ENCODE assay signal across 1 mouse cellular context in the genomic region with DNA sequence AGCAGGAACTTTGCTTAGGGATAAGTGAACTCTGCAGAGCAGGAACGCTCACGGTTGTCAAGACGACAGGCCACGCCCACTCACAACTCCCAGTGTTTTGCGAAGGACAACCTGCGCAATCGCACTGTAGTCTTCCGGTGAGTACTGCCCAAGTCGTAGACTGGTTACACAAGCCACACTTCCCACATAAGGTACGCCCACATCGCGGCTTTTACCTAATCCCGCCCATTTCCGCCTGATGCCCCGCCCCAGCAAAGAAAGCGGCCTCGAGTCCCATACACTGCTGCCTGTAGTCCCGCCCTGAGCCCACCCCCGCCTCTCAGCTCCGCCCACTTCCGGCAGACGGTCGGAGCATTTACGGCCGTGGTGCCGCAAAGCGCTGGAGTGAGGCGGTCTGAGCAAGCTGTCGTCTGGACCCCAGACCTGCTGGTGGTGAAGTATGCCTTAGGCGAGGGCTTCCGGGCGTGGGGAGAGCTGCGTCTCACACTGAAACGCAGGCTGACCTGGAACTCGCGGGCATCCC.
TF ChIP-seq lines count a peak whose summit lies in the region.

A gene (minus strand): TSS at position 190 of the 523 bp plus-strand sequence.
A gene (plus strand): TSS at position 319 of the 523 bp plus-strand sequence.

TF ChIP-seq in CH12.LX, 34 proteins besides CTCF, POLR2A, EP300 and RAD21 (continued from another document):
- no peak; the same call in 1 of the 2 replicates for TF ChIP-seq MEF2A (IDR thresholded peaks at IDR 0.05; ENCODE audit: borderline replicate concordance, low read depth, low read length)
- no peak for TF ChIP-seq E2F4 (IDR thresholded peaks at IDR 0.05; ENCODE audit: insufficient replicate concordance, low read depth, low read length)
- TF ChIP-seq ETS1 (conservative IDR thresholded peaks at IDR 0.05; ENCODE audit: low read depth, low read length): 0 out of 2 replicates have a peak, but pooled peaks have one; percentile 9
- no peak for TF ChIP-seq RCOR1 (conservative IDR thresholded peaks at IDR 0.05; ENCODE audit: low read depth, low read length)
- no peak for TF ChIP-seq MAFK (IDR thresholded peaks at IDR 0.05; ENCODE audit: insufficient replicate concordance, low read length)
- TF ChIP-seq GABPA (IDR thresholded peaks at IDR 0.05; ENCODE audit: insufficient replicate concordance, low read depth, low read length): no peak
- no peak for TF ChIP-seq MAX (IDR thresholded peaks at IDR 0.05; ENCODE audit: low read length)
- TF ChIP-seq KAT2A (IDR thresholded peaks at IDR 0.05; ENCODE audit: insufficient replicate concordance, low read length): 0 out of 2 replicates have a peak, but pooled peaks have one; percentile 69
- peak; percentile 94 for TF ChIP-seq MXI1 (IDR thresholded peaks at IDR 0.05; ENCODE audit: low read depth, low read length)
- TF ChIP-seq TCF12 (IDR thresholded peaks at IDR 0.05; ENCODE audit: low read depth, low read length): peak; percentile 81
- TF ChIP-seq ZMIZ1 (IDR thresholded peaks at IDR 0.05; ENCODE audit: low read depth, low read length): peak; percentile 85
- no peak for TF ChIP-seq BHLHE40 (IDR thresholded peaks at IDR 0.05; ENCODE audit: low read depth, low read length)
- TF ChIP-seq ELF1 (IDR thresholded peaks at IDR 0.05; ENCODE audit: low read depth, low read length): peak; percentile 89
- TF ChIP-seq USF2 (conservative IDR thresholded peaks at IDR 0.05; ENCODE audit: low read depth, low read length): no peak
- TF ChIP-seq PAX5 (IDR thresholded peaks at IDR 0.05; ENCODE audit: low read length): no peak
- TF ChIP-seq NRF1 (IDR thresholded peaks at IDR 0.05; ENCODE audit: low read depth, low read length): peak; percentile 95
- no peak for TF ChIP-seq JUND (conservative IDR thresholded peaks at IDR 0.05; ENCODE audit: low read depth, low read length)
- TF ChIP-seq USF1 (IDR thresholded peaks at IDR 0.05; ENCODE audit: low read depth, low read length): no peak
- TF ChIP-seq CHD1 (IDR thresholded peaks at IDR 0.05; ENCODE audit: low read depth, low read length): no peak
- no peak for TF ChIP-seq MYC (IDR thresholded peaks at IDR 0.05; ENCODE audit: low read depth, low read length)
- TF ChIP-seq NELFE (IDR thresholded peaks at IDR 0.05; ENCODE audit: low read depth, low read length): peak; percentile 93
- TF ChIP-seq ZKSCAN1 (IDR thresholded peaks at IDR 0.05; ENCODE audit: borderline replicate concordance, low read depth, low read length): no peak
